Mouse (Mus musculus) lung, postnatal 0 days (tissue): ENCODE results near the gene Usp45. TPM values are rescaled to one million over a fixed set of nuclear protein-coding genes. Genes with fewer than 3 reads are reported as not detected.

ENCODE experiments used
- ATAC-seq: fragments of 200-750 bp; cut with Nextera tagmentation; 2 replicates; pipeline ENCODE4 v1.8.0; 2017; ENCODE audit warnings: moderate library complexity
- DNase-seq: peaks from one replicate; pipeline ENCODE4 v3.0.0-alpha.2; 2016; ENCODE audit warnings: low spot score
- H3K27ac ChIP-seq: fragments of 300-500 bp; sonication (generic); 2 replicates; pipeline ENCODE4 v1.5.1; 2014; ENCODE audit warnings: antibody characterized with exemption, mild to moderate bottlenecking, low read length, mixed read lengths
- H3K27me3 ChIP-seq: fragments of 300-500 bp; sonication (generic); replicated peaks from 2 replicates; pipeline ENCODE4 v1.6.1; 2014; ENCODE audit warnings: low read length, mixed read lengths; ENCODE audit not compliant: insufficient read depth
- H3K36me3 ChIP-seq: fragments of 300-500 bp; sonication (generic); 2 replicates; pipeline ENCODE4 v1.6.1; 2014; ENCODE audit warnings: low read length, mixed read lengths; ENCODE audit not compliant: insufficient read depth
- H3K4me1 ChIP-seq: fragments of 300-500 bp; sonication (generic); 2 replicates; pipeline ENCODE4 v1.6.1; 2014; ENCODE audit warnings: antibody characterized with exemption, low read depth, low read length, mixed read lengths; ENCODE audit not compliant: insufficient read depth
- H3K4me2 ChIP-seq: fragments of 300-500 bp; sonication (generic); replicated peaks from 2 replicates; pipeline ENCODE4 v1.6.1; 2014; ENCODE audit warnings: low read depth, mild to moderate bottlenecking, low read length, moderate library complexity, mixed read lengths
- H3K4me3 ChIP-seq: fragments of 300-500 bp; sonication (generic); 2 replicates; pipeline ENCODE4 v1.5.1; 2014; ENCODE audit warnings: low read depth, low read length
- H3K9ac ChIP-seq: fragments of 300-500 bp; sonication (generic); replicated peaks from 2 replicates; pipeline ENCODE4 v1.6.1; 2014; ENCODE audit warnings: low read depth, mild to moderate bottlenecking
- H3K9me3 ChIP-seq: fragments of 300-500 bp; sonication (generic); 2 replicates; pipeline ENCODE4 v1.6.1; 2016; ENCODE audit warnings: low read length, mixed read lengths
- CTCF ChIP-seq: IDR thresholded peaks from 2 replicates; pipeline ENCODE4 v1.5.1; 2016; ENCODE audit warnings: antibody characterized with exemption, mild to moderate bottlenecking
- EP300 ChIP-seq: IDR thresholded peaks from 2 replicates; pipeline ENCODE4 v1.6.1; 2016; ENCODE audit warnings: antibody characterized with exemption, mild to moderate bottlenecking, control low read depth
- WGBS: fragments of 180-500 bp; shearing (Covaris S2); extraction: QIAGEN DNeasy Blood & Tissue Kit; methylation state at CpG from one replicate; pipeline ENCODE4 v1.1.7; 2014; 5-methylcytosine and 5-hydroxymethylcytosine counted together
- polyA plus RNA-seq: library from polyadenylated mRNA; unstranded; fragments of >200 nt; fragmentation: Nextera tagmentation; extraction: Ambion mirVana; gene quantifications from 2 replicates; pipeline ENCODE4 v1.2.1, GENCODE M21; 2015

Usp45 gene
- polyA plus RNA-seq, 1 experiment from 2014 or later, result 3.1 TPM

GRCm38 (mm10) chr4:21857481-21857880 lies 90.5 kb downstream of the Usp45 start:
- Histone ChIP-seq H3K9ac (no peak overlapping the region), H3K4me3 (no peak overlapping the region), H3K27me3 (no peaks in the 10 kb centered on the region), H3K36me3 (peaks cover 20% of the 10 kb centered on the region; the same call in 1 of the 2 replicates), H3K9me3 (no peaks in the 10 kb centered on the region), H3K27ac (no peak overlapping the region), H3K4me2 (no peak overlapping the region), H3K4me1 (no peaks in the 10 kb centered on the region)
- DNase-seq (no peak), ATAC-seq (no peak)
- WGBS, result 68% methylated on average over 1 of the region's 1 CpGs
- no peak for TF ChIP-seq CTCF
- TF ChIP-seq EP300, result no peak

GRCm38 (mm10) chr4:21865226-21865625 lies 98.3 kb downstream of the Usp45 start:
- 97% methylated on average over 1 of the region's 1 CpGs for WGBS
- no peak overlapping the region for H3K4me3 ChIP-seq
- ATAC-seq (no peak), DNase-seq (no peak)
- TF ChIP-seq EP300, result no peak
- TF ChIP-seq CTCF, result no peak
- no peaks in the 10 kb centered on the region for H3K4me1 ChIP-seq
- H3K27me3 ChIP-seq, result no peaks in the 10 kb centered on the region
- H3K9ac ChIP-seq, result no peak overlapping the region
- no peak overlapping the region for H3K27ac ChIP-seq
- no peak overlapping the region for H3K4me2 ChIP-seq
- H3K9me3 ChIP-seq, result no peaks in the 10 kb centered on the region
- peaks cover 25% of the 10 kb centered on the region; the same call in 1 of the 2 replicates for H3K36me3 ChIP-seq

GRCm38 (mm10) chr4:21878776-21879175 lies 111.8 kb downstream of the Usp45 start:
- Histone ChIP-seq H3K4me2 (peak overlapping the region; percentile 67; the same call in 1 of the 2 replicates), H3K4me1 (no peaks in the 10 kb centered on the region), H3K27ac (0 out of 2 replicates have a peak overlapping the region, but pooled peaks have one; percentile 94), H3K9ac (no peak overlapping the region), H3K9me3 (no peaks in the 10 kb centered on the region), H3K27me3 (no peaks in the 10 kb centered on the region), H3K4me3 (peak overlapping the region; percentile 81; the same call in 1 of the 2 replicates), H3K36me3 (peaks cover 7% of the 10 kb centered on the region; the same call in 1 of the 2 replicates)
- WGBS, result 23% methylated on average over 6 of the region's 6 CpGs
- ATAC-seq, result no peak
- TF ChIP-seq CTCF, result no peak
- TF ChIP-seq EP300, result no peak
- no peak for DNase-seq

GRCm38 (mm10) chr4:21879565-21880220 lies 112.7 kb downstream of the Usp45 start, which contains the start of gene Coq3:
Gene Coq3 (plus strand): TSS chr4:21879673.
- peak; percentile 95 for ATAC-seq
- under 1% methylated on average over 51 of the region's 51 CpGs for WGBS
- TF ChIP-seq CTCF, result no peak
- no peak for TF ChIP-seq EP300
- peak within 1 kb of the TSS; percentile 67 for H3K4me2 ChIP-seq
- peak within 1 kb of the TSS; percentile 81 for H3K4me3 ChIP-seq
- no peaks in the 10 kb centered on the region for H3K4me1 ChIP-seq
- H3K27ac ChIP-seq, result peak within 1 kb of the TSS; percentile 94
- H3K9ac ChIP-seq, result peak within 1 kb of the TSS; percentile 77
- H3K9me3 ChIP-seq, result no peaks in the 10 kb centered on the region
- H3K36me3 ChIP-seq, result no peaks in the 10 kb centered on the region
- DNase-seq, result peak; percentile 89
- no peaks in the 10 kb centered on the region for H3K27me3 ChIP-seq

GRCm38 (mm10) chr4:21882806-21883205 lies 115.8 kb downstream of the Usp45 start:
- ATAC-seq, result no peak
- Histone ChIP-seq H3K4me1 (no peaks in the 10 kb centered on the region), H3K4me2 (no peak overlapping the region), H3K27me3 (no peaks in the 10 kb centered on the region), H3K27ac (no peak overlapping the region), H3K4me3 (no peak overlapping the region), H3K9me3 (no peaks in the 10 kb centered on the region), H3K9ac (no peak overlapping the region), H3K36me3 (no peaks in the 10 kb centered on the region)
- TF ChIP-seq EP300, result no peak
- TF ChIP-seq CTCF, result no peak
- WGBS, result 90% methylated on average over 6 of the region's 6 CpGs
- DNase-seq, result no peak

- no peaks in the 10 kb centered on the region for H3K27me3 ChIP-seq
- 85% methylated on average over 8 of the region's 8 CpGs for WGBS
- TF ChIP-seq CTCF, result no peak
- no peak for TF ChIP-seq EP300
- no peak overlapping the region for H3K27ac ChIP-seq
- DNase-seq, result no peak
- H3K36me3 ChIP-seq, result no peaks in the 10 kb centered on the region
- H3K4me2 ChIP-seq, result no peak overlapping the region
- no peaks in the 10 kb centered on the region for H3K4me1 ChIP-seq
- no peaks in the 10 kb centered on the region for H3K9me3 ChIP-seq
- no peak overlapping the region for H3K9ac ChIP-seq
- ATAC-seq, result no peak
- no peak overlapping the region for H3K4me3 ChIP-seq
These were observed 118.9 kb downstream of the Usp45 start for GRCm38 (mm10) chr4:21885831-21886230.

Other genes starting within 250 kb of the Usp45 start
- gene Prdm13, start 81.2 kb upstream of the Usp45 start, polyA plus RNA-seq, result not detected in 2 replicates
- 32.3 TPM in 2 replicates for gene Ccnc, start 39.5 kb upstream of the Usp45 start, polyA plus RNA-seq
- 5.9 and 6.1 TPM in 2 replicates for gene Tstd3, start 56 bp downstream of the Usp45 start, polyA plus RNA-seq
- gene Pnisr, start 80.4 kb downstream of the Usp45 start, polyA plus RNA-seq, result 70.8 and 95.2 TPM in 2 replicates
- gene Coq3, start 112.5 kb downstream of the Usp45 start, polyA plus RNA-seq, result 9.7 and 9.8 TPM in 2 replicates
- 0.47 and 0.49 TPM in 2 replicates for gene Faxc, start 164.2 kb downstream of the Usp45 start, polyA plus RNA-seq